Mouse (Mus musculus): ENCODE measurements at regions not wholly inside any gene's neighbourhood (a gene's known extent, or its start where the extent isn't known, plus 50 kb on each side); places are given as distances from the start of the nearest gene placed in this dataset.

GRCm38 (mm10) chr15:61717216-61717615 is 794.4 kb upstream of the A1bg start:
- Histone ChIP-seq H3K27ac (ENCODE audit: control insufficient read depth, insufficient read depth, low read length) (no peak overlapping the region), H3K4me3 (ENCODE audit: control insufficient read depth, insufficient read depth, low read length) (no peak overlapping the region), H3K4me1 (replicated peaks; ENCODE audit: control insufficient read depth, insufficient read depth, low read length) (no peaks in the 10 kb centered on the region), H3K27me3 (ENCODE audit: control insufficient read depth, insufficient read depth, low read length) (no peaks in the 10 kb centered on the region), H3K36me3 (ENCODE audit: control insufficient read depth, insufficient read depth, low read length) (no peaks in the 10 kb centered on the region)
- TF ChIP-seq POLR2A (IDR thresholded peaks at IDR 0.05; ENCODE audit: control insufficient read depth, extremely low read depth, insufficient read depth, low read length, poor library complexity) (no peak), CTCF (IDR thresholded peaks at IDR 0.05; ENCODE audit: borderline replicate concordance, control insufficient read depth, extremely low read depth, insufficient read depth, low read length, poor library complexity) (no peak)
- 88% methylated on average over 1 of the region's 1 CpGs for WGBS
- DNase-seq: no peak

- Histone ChIP-seq H3K36me3 (ENCODE audit: control insufficient read depth, insufficient read depth, low read length) (no peaks in the 10 kb centered on the region), H3K27me3 (ENCODE audit: control insufficient read depth, insufficient read depth, low read length) (no peaks in the 10 kb centered on the region), H3K27ac (ENCODE audit: control insufficient read depth, insufficient read depth, low read length) (no peak overlapping the region), H3K4me3 (ENCODE audit: control insufficient read depth, insufficient read depth, low read length) (no peak overlapping the region), H3K4me1 (replicated peaks; ENCODE audit: control insufficient read depth, insufficient read depth, low read length) (no peaks in the 10 kb centered on the region)
- WGBS: 89% methylated on average over 2 of the region's 2 CpGs
- no peak for DNase-seq
- TF ChIP-seq CTCF (IDR thresholded peaks at IDR 0.05; ENCODE audit: borderline replicate concordance, control insufficient read depth, extremely low read depth, insufficient read depth, low read length, poor library complexity): no peak
- TF ChIP-seq POLR2A (IDR thresholded peaks at IDR 0.05; ENCODE audit: control insufficient read depth, extremely low read depth, insufficient read depth, low read length, poor library complexity): no peak
Observed at GRCm38 (mm10) chr15:61713953-61714352, 791.1 kb upstream of the A1bg start.

GRCm38 (mm10) chr15:61708928-61709327 is 786.1 kb upstream of the A1bg start:
- WGBS: 96% methylated on average over 4 of the region's 4 CpGs

GRCm38 (mm10) chr15:61707952-61708351 is 785.1 kb upstream of the A1bg start:
- Histone ChIP-seq H3K27ac (ENCODE audit: control insufficient read depth, insufficient read depth, low read length) (no peak overlapping the region), H3K4me1 (replicated peaks; ENCODE audit: control insufficient read depth, insufficient read depth, low read length) (no peaks in the 10 kb centered on the region), H3K27me3 (ENCODE audit: control insufficient read depth, insufficient read depth, low read length) (no peaks in the 10 kb centered on the region), H3K4me3 (ENCODE audit: control insufficient read depth, insufficient read depth, low read length) (no peak overlapping the region), H3K36me3 (ENCODE audit: control insufficient read depth, insufficient read depth, low read length) (no peaks in the 10 kb centered on the region)
- TF ChIP-seq POLR2A (IDR thresholded peaks at IDR 0.05; ENCODE audit: control insufficient read depth, extremely low read depth, insufficient read depth, low read length, poor library complexity) (no peak), CTCF (IDR thresholded peaks at IDR 0.05; ENCODE audit: borderline replicate concordance, control insufficient read depth, extremely low read depth, insufficient read depth, low read length, poor library complexity) (no peak)
- 40% methylated on average over 6 of the region's 6 CpGs for WGBS
- no peak for DNase-seq

More at GRCm38 (mm10) chr15:61708928-61709327, 786.1 kb upstream of the A1bg start:
- Histone ChIP-seq H3K36me3 (ENCODE audit: control insufficient read depth, insufficient read depth, low read length) (no peaks in the 10 kb centered on the region), H3K4me3 (ENCODE audit: control insufficient read depth, insufficient read depth, low read length) (no peak overlapping the region), H3K27me3 (ENCODE audit: control insufficient read depth, insufficient read depth, low read length) (no peaks in the 10 kb centered on the region), H3K27ac (ENCODE audit: control insufficient read depth, insufficient read depth, low read length) (no peak overlapping the region), H3K4me1 (replicated peaks; ENCODE audit: control insufficient read depth, insufficient read depth, low read length) (no peaks in the 10 kb centered on the region)
- DNase-seq: no peak
- TF ChIP-seq CTCF (IDR thresholded peaks at IDR 0.05; ENCODE audit: borderline replicate concordance, control insufficient read depth, extremely low read depth, insufficient read depth, low read length, poor library complexity): no peak
- no peak for TF ChIP-seq POLR2A (IDR thresholded peaks at IDR 0.05; ENCODE audit: control insufficient read depth, extremely low read depth, insufficient read depth, low read length, poor library complexity)

DNA sequence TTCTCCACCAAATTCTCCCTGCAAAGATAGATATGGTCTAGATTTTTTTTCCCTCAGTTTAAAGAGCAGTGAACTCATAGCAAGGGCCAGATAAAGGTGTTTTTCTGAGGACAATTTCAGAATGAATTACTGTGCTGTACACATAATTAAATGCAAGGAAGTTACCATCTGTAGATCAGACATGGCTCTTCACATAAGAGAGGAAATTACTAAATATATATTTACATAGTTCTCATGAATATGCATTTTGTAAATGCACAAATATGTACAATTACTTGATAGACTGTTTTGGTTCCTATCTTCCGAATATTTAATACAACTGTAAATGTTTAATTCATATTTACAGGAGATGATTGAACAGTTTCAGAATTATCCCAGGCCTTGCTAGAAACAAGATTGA is 769.9 kb upstream of the A1bg start:
- TF ChIP-seq CTCF (IDR thresholded peaks at IDR 0.05; ENCODE audit: borderline replicate concordance, control insufficient read depth, extremely low read depth, insufficient read depth, low read length, poor library complexity): no peak
- no peak for TF ChIP-seq POLR2A (IDR thresholded peaks at IDR 0.05; ENCODE audit: control insufficient read depth, extremely low read depth, insufficient read depth, low read length, poor library complexity)
- H3K27ac ChIP-seq (ENCODE audit: control insufficient read depth, insufficient read depth, low read length): no peak overlapping the region
- 95% methylated on average over 1 of the region's 1 CpGs for WGBS
- H3K36me3 ChIP-seq (ENCODE audit: control insufficient read depth, insufficient read depth, low read length): no peaks in the 10 kb centered on the region
- H3K27me3 ChIP-seq (ENCODE audit: control insufficient read depth, insufficient read depth, low read length): no peaks in the 10 kb centered on the region
- no peak for DNase-seq
- H3K4me1 ChIP-seq (replicated peaks; ENCODE audit: control insufficient read depth, insufficient read depth, low read length): no peaks in the 10 kb centered on the region
- no peak overlapping the region for H3K4me3 ChIP-seq (ENCODE audit: control insufficient read depth, insufficient read depth, low read length)

GRCm38 (mm10) chr15:61690425-61690824 is 767.6 kb upstream of the A1bg start:
- H3K27me3 ChIP-seq (ENCODE audit: control insufficient read depth, insufficient read depth, low read length): no peaks in the 10 kb centered on the region
- DNase-seq: no peak
- no peak for TF ChIP-seq POLR2A (IDR thresholded peaks at IDR 0.05; ENCODE audit: control insufficient read depth, extremely low read depth, insufficient read depth, low read length, poor library complexity)
- TF ChIP-seq CTCF (IDR thresholded peaks at IDR 0.05; ENCODE audit: borderline replicate concordance, control insufficient read depth, extremely low read depth, insufficient read depth, low read length, poor library complexity): no peak
- H3K36me3 ChIP-seq (ENCODE audit: control insufficient read depth, insufficient read depth, low read length): no peaks in the 10 kb centered on the region
- WGBS: 94% methylated on average over 13 of the region's 13 CpGs
- H3K4me1 ChIP-seq (replicated peaks; ENCODE audit: control insufficient read depth, insufficient read depth, low read length): no peaks in the 10 kb centered on the region
- H3K27ac ChIP-seq (ENCODE audit: control insufficient read depth, insufficient read depth, low read length): no peak overlapping the region
- no peak overlapping the region for H3K4me3 ChIP-seq (ENCODE audit: control insufficient read depth, insufficient read depth, low read length)

DNA sequence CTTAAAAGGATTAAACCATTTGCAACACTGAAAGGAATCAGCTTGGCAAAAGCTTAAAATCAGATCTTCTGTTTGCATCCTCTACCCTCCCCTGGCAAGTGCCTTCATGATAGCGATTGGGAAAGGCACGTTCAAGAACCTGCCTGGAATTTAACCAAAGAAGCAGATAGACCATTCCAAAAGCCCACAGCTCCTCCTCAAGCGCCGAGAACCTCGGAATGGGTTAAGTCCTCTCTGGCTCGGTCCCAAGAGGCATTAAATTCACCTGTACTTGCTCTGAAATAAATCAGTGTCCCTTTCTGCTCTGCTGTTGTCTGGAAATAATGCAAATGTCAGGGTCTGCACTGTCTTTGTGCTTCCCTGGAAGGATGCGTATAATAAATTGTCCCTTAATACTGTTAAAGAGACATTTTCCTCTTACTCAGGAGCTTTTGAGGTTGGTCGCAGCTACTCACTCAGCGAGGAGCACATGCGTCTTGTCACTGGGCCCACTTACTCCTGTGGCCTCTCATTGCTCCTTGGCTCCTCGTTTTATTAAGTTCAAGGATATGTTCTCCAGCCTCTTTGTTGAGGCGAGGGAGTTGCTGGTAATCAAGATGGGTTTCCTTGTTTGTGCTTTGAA is 767.1 kb upstream of the A1bg start:
- Histone ChIP-seq H3K36me3 (ENCODE audit: control insufficient read depth, insufficient read depth, low read length) (no peaks in the 10 kb centered on the region), H3K4me1 (replicated peaks; ENCODE audit: control insufficient read depth, insufficient read depth, low read length) (no peaks in the 10 kb centered on the region), H3K4me3 (ENCODE audit: control insufficient read depth, insufficient read depth, low read length) (no peak overlapping the region), H3K27me3 (ENCODE audit: control insufficient read depth, insufficient read depth, low read length) (no peaks in the 10 kb centered on the region), H3K27ac (ENCODE audit: control insufficient read depth, insufficient read depth, low read length) (no peak overlapping the region)
- TF ChIP-seq POLR2A (IDR thresholded peaks at IDR 0.05; ENCODE audit: control insufficient read depth, extremely low read depth, insufficient read depth, low read length, poor library complexity) (no peak), CTCF (IDR thresholded peaks at IDR 0.05; ENCODE audit: borderline replicate concordance, control insufficient read depth, extremely low read depth, insufficient read depth, low read length, poor library complexity) (no peak)
- 92% methylated on average over 12 of the region's 12 CpGs for WGBS
- no peak for DNase-seq
